Mouse (Mus musculus) forebrain, embryonic 14.5 days (tissue): Measurements from ENCODE around the gene Cdc42ep1. TPM values are rescaled to one million over a fixed set of nuclear protein-coding genes. Genes with fewer than 3 reads are reported as not detected.

Experiments used
- ATAC-seq: fragments of 200-750 bp; cut with Nextera tagmentation; 2 replicates; pipeline ENCODE4 v1.8.0; 2017; ENCODE audit warnings: mild to moderate bottlenecking, moderate library complexity
- DNase-seq: peaks from one replicate; pipeline ENCODE4 v3.0.0-alpha.2; 2015; ENCODE audit warnings: low spot score
- H3K27ac ChIP-seq: fragments of 300-500 bp; sonication (generic); 2 replicates; pipeline ENCODE4 v1.5.1; 2014; ENCODE audit warnings: low read depth, mild to moderate bottlenecking, control low read depth, low read length, moderate library complexity
- H3K27me3 ChIP-seq: fragments of 300-500 bp; sonication (generic); replicated peaks from 2 replicates; pipeline ENCODE4 v1.6.1; 2014; ENCODE audit warnings: low read length, control low read depth, mixed read lengths; ENCODE audit not compliant: control insufficient read depth, insufficient read depth
- H3K36me3 ChIP-seq: fragments of 300-500 bp; sonication (generic); 2 replicates; pipeline ENCODE4 v1.6.1; 2014; ENCODE audit warnings: low read length, control low read depth; ENCODE audit not compliant: control insufficient read depth, insufficient read depth
- H3K4me1 ChIP-seq: fragments of 300-500 bp; sonication (generic); 2 replicates; pipeline ENCODE4 v1.6.1; 2014; ENCODE audit warnings: antibody characterized with exemption, low read length, control low read depth; ENCODE audit not compliant: control insufficient read depth, insufficient read depth
- H3K4me2 ChIP-seq: fragments of 300-500 bp; sonication (generic); 2 replicates; pipeline ENCODE4 v1.6.1; 2014; ENCODE audit warnings: mild to moderate bottlenecking, control low read depth, low read length
- H3K4me3 ChIP-seq: fragments of 300-500 bp; sonication (generic); 2 replicates; pipeline ENCODE4 v1.5.1; 2014; ENCODE audit warnings: low read depth, low read length, control low read depth
- H3K9ac ChIP-seq: fragments of 300-500 bp; sonication (generic); 2 replicates; pipeline ENCODE4 v1.6.1; 2014; ENCODE audit warnings: mild to moderate bottlenecking, low read length, control low read depth, moderate library complexity
- H3K9me3 ChIP-seq: fragments of 300-500 bp; sonication (generic); replicated peaks from 2 replicates; pipeline ENCODE4 v1.6.1; 2016; ENCODE audit warnings: low read length, control low read depth, mixed read lengths; ENCODE audit not compliant: control insufficient read depth
- WGBS: fragments of 180-500 bp; shearing (Covaris S2); extraction: QIAGEN DNeasy Blood & Tissue Kit; methylation state at CpG from one replicate; pipeline ENCODE4 v1.1.7; 2014; 5-methylcytosine and 5-hydroxymethylcytosine counted together
- polyA plus RNA-seq: library from polyadenylated mRNA; unstranded; fragments of >200 nt; fragmentation: Nextera tagmentation; extraction: Ambion mirVana; gene quantifications from 2 replicates; pipeline ENCODE4 v1.2.1, GENCODE M21; 2014

Gene Cdc42ep1
- polyA plus RNA-seq, 1 experiment from 2014 or later = 5.1 TPM

GRCm38 (mm10) chr15:78816074-78816391 is 26.4 kb upstream of the Cdc42ep1 start:
- H3K4me2 ChIP-seq = no peak overlapping the region
- ATAC-seq (no peak), DNase-seq (no peak)
- H3K9me3 ChIP-seq = no peaks in the 10 kb centered on the region
- H3K9ac ChIP-seq = no peak overlapping the region
- H3K36me3 ChIP-seq = no peaks in the 10 kb centered on the region
- H3K4me3 ChIP-seq = no peak overlapping the region
- WGBS = 74% methylated on average over 6 of the region's 6 CpGs
- no peak overlapping the region for H3K27ac ChIP-seq
- no peaks in the 10 kb centered on the region for H3K27me3 ChIP-seq
- H3K4me1 ChIP-seq = no peaks in the 10 kb centered on the region

- WGBS = 26% methylated on average over 28 of the region's 28 CpGs
- DNase-seq (peak; percentile 90), ATAC-seq (peak; percentile 82)
- no peaks in the 10 kb centered on the region for H3K9me3 ChIP-seq
- H3K4me2 ChIP-seq = no peak overlapping the region
- H3K4me3 ChIP-seq = no peak overlapping the region
- H3K36me3 ChIP-seq = no peaks in the 10 kb centered on the region
- H3K9ac ChIP-seq = no peak overlapping the region
- no peaks in the 10 kb centered on the region for H3K4me1 ChIP-seq
- no peak overlapping the region for H3K27ac ChIP-seq
- peaks cover 11% of the 10 kb centered on the region; the same call in 1 of the 2 replicates for H3K27me3 ChIP-seq
Measured at GRCm38 (mm10) chr15:78826213-78827204, 15.9 kb upstream of the Cdc42ep1 start.

- Histone ChIP-seq H3K9me3 (no peaks in the 10 kb centered on the region), H3K4me1 (no peaks in the 10 kb centered on the region), H3K9ac (no peak overlapping the region; the same call in 1 of the 2 replicates), H3K27me3 (peaks cover 11% of the 10 kb centered on the region; the same call in 1 of the 2 replicates), H3K36me3 (no peaks in the 10 kb centered on the region), H3K4me3 (no peak overlapping the region), H3K4me2 (no peak overlapping the region), H3K27ac (no peak overlapping the region)
- DNase-seq (no peak), ATAC-seq (no peak)
- 16% methylated on average over 5 of the region's 5 CpGs for WGBS
Measured at GRCm38 (mm10) chr15:78828315-78828714, 14.1 kb upstream of the Cdc42ep1 start.

- Histone ChIP-seq H3K36me3 (no peaks in the 10 kb centered on the region), H3K9me3 (no peaks in the 10 kb centered on the region), H3K4me3 (no peak overlapping the region), H3K27me3 (peaks cover 11% of the 10 kb centered on the region; the same call in 1 of the 2 replicates), H3K27ac (no peak overlapping the region), H3K9ac (no peak overlapping the region), H3K4me1 (no peaks in the 10 kb centered on the region), H3K4me2 (no peak overlapping the region)
- no peak for DNase-seq
- ATAC-seq = no peak
- WGBS = 94% methylated on average over 1 of the region's 1 CpGs
Measured at GRCm38 (mm10) chr15:78829636-78830035, 12.8 kb upstream of the Cdc42ep1 start.

GRCm38 (mm10) chr15:78830742-78831719 is 11.4 kb upstream of the Cdc42ep1 start:
- H3K4me2 ChIP-seq = no peak overlapping the region
- 53% methylated on average over 10 of the region's 10 CpGs for WGBS

GRCm38 (mm10) chr15:78831720-78832657 is 10.4 kb upstream of the Cdc42ep1 start:
- DNase-seq (no peak), ATAC-seq (peak; percentile 11; the same call in 1 of the 2 replicates)
- Histone ChIP-seq H3K4me1 (no peaks in the 10 kb centered on the region; the same call in 1 of the 2 replicates), H3K4me2 (no peak overlapping the region), H3K9ac (no peak overlapping the region; the same call in 1 of the 2 replicates), H3K27ac (peak overlapping the region; percentile 58; the same call in 1 of the 2 replicates), H3K4me3 (no peak overlapping the region), H3K27me3 (peaks cover 11% of the 10 kb centered on the region; the same call in 1 of the 2 replicates), H3K36me3 (no peaks in the 10 kb centered on the region), H3K9me3 (no peaks in the 10 kb centered on the region)
- 55% methylated on average over 19 of the region's 19 CpGs for WGBS

More at GRCm38 (mm10) chr15:78830742-78831719, 11.4 kb upstream of the Cdc42ep1 start:
- Histone ChIP-seq H3K4me3 (no peak overlapping the region), H3K9ac (no peak overlapping the region), H3K36me3 (no peaks in the 10 kb centered on the region), H3K27ac (no peak overlapping the region), H3K9me3 (no peaks in the 10 kb centered on the region), H3K27me3 (peaks cover 11% of the 10 kb centered on the region; the same call in 1 of the 2 replicates), H3K4me1 (no peaks in the 10 kb centered on the region; the same call in 1 of the 2 replicates)
- ATAC-seq (no peak), DNase-seq (no peak)

GRCm38 (mm10) chr15:78832701-78833123 is 9.7 kb upstream of the Cdc42ep1 start:
- peak; percentile 71 for DNase-seq
- H3K9ac ChIP-seq = peak overlapping the region; percentile 45
- peak overlapping the region; percentile 58 for H3K27ac ChIP-seq
- no peaks in the 10 kb centered on the region for H3K36me3 ChIP-seq
- H3K4me1 ChIP-seq = no peaks in the 10 kb centered on the region; the same call in 1 of the 2 replicates
- H3K4me2 ChIP-seq = no peak overlapping the region
- H3K4me3 ChIP-seq = no peak overlapping the region
- ATAC-seq = peak; percentile 75
- no peaks in the 10 kb centered on the region for H3K9me3 ChIP-seq
- H3K27me3 ChIP-seq = 0 out of 2 replicates have a peak, but pooled peaks cover 4% of the 10 kb centered on the region
- WGBS = 9% methylated on average over 14 of the region's 14 CpGs
